Mouse (Mus musculus): ENCODE data around the gene Olfr319. TPM values are rescaled to one million over a fixed set of nuclear protein-coding genes. Genes with fewer than 3 reads are reported as not detected.

Olfr319 gene
- total and polyA plus RNA-seq, 3 experiments: not detected

- H3K36me3 ChIP-seq (ENCODE audit: control insufficient read depth in 1 of 2, insufficient read depth in 2 of 2, low read length in 2 of 2): no peaks in the 10 kb centered on the region
- no peak for DNase-seq (ENCODE audit: low read depth, low spot score)
- peaks cover 3 to 7% of the 10 kb centered on the region in 2 experiments for H3K27me3 ChIP-seq (ENCODE audit: control insufficient read depth in 1 of 2, insufficient read depth in 2 of 2, low read length in 2 of 2)
- H3K27ac ChIP-seq (ENCODE audit: control insufficient read depth, low read depth, low read length): no peak within 1 kb of the TSS
- no peaks in the 10 kb centered on the region for H3K4me1 ChIP-seq (ENCODE audit: control insufficient read depth in 1 of 2, insufficient read depth in 2 of 2, low read length in 2 of 2)
- H3K79me2 ChIP-seq (ENCODE audit: control insufficient read depth, insufficient read depth, low read length, poor library complexity): no peaks in the 10 kb centered on the region
- H3K4me3 ChIP-seq (ENCODE audit: control insufficient read depth in 1 of 2, insufficient read depth in 1 of 2, low read depth in 2 of 2, low read length in 2 of 2): no peak within 1 kb of the TSS
- TF ChIP-seq ZC3H11A (IDR thresholded peaks at IDR 0.05; ENCODE audit: low read depth, low read length) (no peak), EP300 (IDR thresholded peaks at IDR 0.05; ENCODE audit: low read depth in 1 of 2, low read length in 2 of 2) (no peak), KAT2A (conservative IDR thresholded peaks at IDR 0.05; ENCODE audit: low read depth, low read length) (no peak), RCOR1 (IDR thresholded peaks at IDR 0.05; ENCODE audit: low read depth, low read length) (no peak), MAFK (IDR thresholded peaks at IDR 0.05; ENCODE audit: borderline replicate concordance, low read depth, low read length) (no peak), MYC (IDR thresholded peaks at IDR 0.05; ENCODE audit: low read depth, low read length) (no peak), POLR2AphosphoS2 (IDR thresholded peaks at IDR 0.05; ENCODE audit: low read length) (no peak), NRF1 (IDR thresholded peaks at IDR 0.05; ENCODE audit: insufficient read depth, low read depth, low read length, poor library complexity, severe bottlenecking) (no peak), GATA1 (IDR thresholded peaks at IDR 0.05; ENCODE audit: low read depth, low read length) (no peak), POLR2A (IDR thresholded peaks at IDR 0.05; ENCODE audit: control insufficient read depth in 1 of 2, insufficient read depth in 1 of 2, low read depth in 1 of 2, low read length in 2 of 2, poor library complexity in 1 of 2) (no peak), NELFE (IDR thresholded peaks at IDR 0.05; ENCODE audit: low read depth, low read length) (no peak), TCF12 (IDR thresholded peaks at IDR 0.05; ENCODE audit: low read depth, low read length) (no peak), SMC3 (IDR thresholded peaks at IDR 0.05; ENCODE audit: low read depth, low read length) (no peak), RAD21 (IDR thresholded peaks at IDR 0.05; ENCODE audit: low read depth, low read length) (no peak), GABPA (IDR thresholded peaks at IDR 0.05; ENCODE audit: low read depth, low read length) (no peak), USF1 (IDR thresholded peaks at IDR 0.05; ENCODE audit: low read depth, low read length) (no peak), HCFC1 (IDR thresholded peaks at IDR 0.05; ENCODE audit: low read depth, low read length) (no peak), E2F4 (IDR thresholded peaks at IDR 0.05; ENCODE audit: borderline replicate concordance, low read depth, low read length) (no peak), ETS1 (IDR thresholded peaks at IDR 0.05; ENCODE audit: low read depth, low read length) (no peak), ZNF384 (IDR thresholded peaks at IDR 0.05; ENCODE audit: low read depth, low read length) (no peak)
- H3K9ac ChIP-seq (ENCODE audit: control insufficient read depth, low read depth, low read length, poor library complexity, severe bottlenecking): no peak within 1 kb of the TSS
- H3K9me3 ChIP-seq (replicated peaks; ENCODE audit: insufficient read depth, low read length): no peaks in the 10 kb centered on the region
Observed at GRCm38 (mm10) chr11:58658596-58658995, 40.4 kb upstream of the Olfr319 start, which contains the start of gene Olfr322. TSS of gene Olfr322 (plus strand) at chr11:58658782.

- H3K4me3 ChIP-seq (ENCODE audit: control insufficient read depth in 1 of 2, insufficient read depth in 1 of 2, low read depth in 2 of 2, low read length in 2 of 2): no peak overlapping the region
- no peaks in the 10 kb centered on the region for H3K79me2 ChIP-seq (ENCODE audit: control insufficient read depth, insufficient read depth, low read length, poor library complexity)
- no peaks in the 10 kb centered on the region for H3K36me3 ChIP-seq (ENCODE audit: control insufficient read depth in 1 of 2, insufficient read depth in 2 of 2, low read length in 2 of 2)
- no peaks in the 10 kb centered on the region for H3K4me1 ChIP-seq (ENCODE audit: control insufficient read depth in 1 of 2, insufficient read depth in 2 of 2, low read length in 2 of 2)
- no peak overlapping the region for H3K9ac ChIP-seq (ENCODE audit: control insufficient read depth, low read depth, low read length, poor library complexity, severe bottlenecking)
- peak; percentile 39 for DNase-seq (ENCODE audit: low read depth, low spot score)
- peaks cover 1 to 7% of the 10 kb centered on the region in 2 experiments; a peak in 3 of 4 replicates for H3K27me3 ChIP-seq (ENCODE audit: control insufficient read depth in 1 of 2, insufficient read depth in 2 of 2, low read length in 2 of 2)
- H3K9me3 ChIP-seq (replicated peaks; ENCODE audit: insufficient read depth, low read length): no peaks in the 10 kb centered on the region
- H3K27ac ChIP-seq (ENCODE audit: control insufficient read depth, low read depth, low read length): no peak overlapping the region
- TF ChIP-seq HCFC1 (IDR thresholded peaks at IDR 0.05; ENCODE audit: low read depth, low read length) (no peak), ETS1 (IDR thresholded peaks at IDR 0.05; ENCODE audit: low read depth, low read length) (no peak), SMC3 (IDR thresholded peaks at IDR 0.05; ENCODE audit: low read depth, low read length) (peak; percentile 62), GATA1 (IDR thresholded peaks at IDR 0.05; ENCODE audit: low read depth, low read length) (no peak), ZNF384 (IDR thresholded peaks at IDR 0.05; ENCODE audit: low read depth, low read length) (peak; percentile 49), NRF1 (IDR thresholded peaks at IDR 0.05; ENCODE audit: insufficient read depth, low read depth, low read length, poor library complexity, severe bottlenecking) (no peak), USF1 (IDR thresholded peaks at IDR 0.05; ENCODE audit: low read depth, low read length) (no peak), USF2 (IDR thresholded peaks at IDR 0.05; ENCODE audit: borderline replicate concordance in 1 of 2, insufficient read depth in 1 of 2, low read depth in 1 of 2, low read length in 2 of 2) (no peak), POLR2AphosphoS5 (IDR thresholded peaks at IDR 0.05; ENCODE audit: borderline replicate concordance, low read depth, low read length) (no peak), CHD1 (IDR thresholded peaks at IDR 0.05; ENCODE audit: low read depth, low read length) (no peak), TAL1 (IDR thresholded peaks at IDR 0.05; ENCODE audit: low read length) (no peak), ZMIZ1 (IDR thresholded peaks at IDR 0.05; ENCODE audit: low read depth, low read length) (no peak), ELF1 (IDR thresholded peaks at IDR 0.05; ENCODE audit: low read depth, low read length) (no peak), POLR2A (IDR thresholded peaks at IDR 0.05; ENCODE audit: control insufficient read depth in 1 of 2, insufficient read depth in 1 of 2, low read depth in 1 of 2, low read length in 2 of 2, poor library complexity in 1 of 2) (no peak), MAX (IDR thresholded peaks at IDR 0.05; ENCODE audit: low read length) (0 out of 2 replicates have a peak, but pooled peaks have one; percentile 28), BHLHE40 (IDR thresholded peaks at IDR 0.05; ENCODE audit: borderline replicate concordance, low read depth, low read length) (no peak), TCF12 (IDR thresholded peaks at IDR 0.05; ENCODE audit: low read depth, low read length) (no peak), MYC (IDR thresholded peaks at IDR 0.05; ENCODE audit: low read depth, low read length) (0 out of 2 replicates have a peak, but pooled peaks have one; percentile 55), MAZ (IDR thresholded peaks at IDR 0.05; ENCODE audit: low read depth, low read length) (no peak), MXI1 (IDR thresholded peaks at IDR 0.05; ENCODE audit: low read depth, low read length) (no peak)
Observed at GRCm38 (mm10) chr11:58669252-58669651, 29.7 kb upstream of the Olfr319 start.

Measured in MEL (cell line).